Mouse (Mus musculus) kidney, embryonic 16.5 days (tissue): Measurements from ENCODE around the gene 2510009E07Rik. TPM values are rescaled to one million over a fixed set of nuclear protein-coding genes. Genes with fewer than 3 reads are reported as not detected.

Source experiments
- ATAC-seq: fragments of 200-750 bp; cut with Nextera tagmentation; 2 replicates; pipeline ENCODE4 v1.8.0; 2017; ENCODE audit warnings: moderate TSS enrichment; ENCODE audit not compliant: low FRiP score, low TSS enrichment
- H3K27ac ChIP-seq: fragments of 300-500 bp; sonication (generic); 2 replicates; pipeline ENCODE4 v1.5.1; 2014; ENCODE audit warnings: low read length
- H3K27me3 ChIP-seq: fragments of 300-500 bp; sonication (generic); 2 replicates; pipeline ENCODE4 v1.6.1; 2014; ENCODE audit warnings: low read length, control low read depth, mixed read lengths; ENCODE audit not compliant: insufficient read depth
- H3K36me3 ChIP-seq: fragments of 300-500 bp; sonication (generic); 2 replicates; pipeline ENCODE4 v1.6.1; 2014; ENCODE audit warnings: low read length, control low read depth, mixed read lengths; ENCODE audit not compliant: insufficient read depth
- H3K4me1 ChIP-seq: fragments of 300-500 bp; sonication (generic); 2 replicates; pipeline ENCODE4 v1.6.1; 2014; ENCODE audit warnings: low read length, control low read depth, mixed read lengths; ENCODE audit not compliant: insufficient read depth
- H3K4me2 ChIP-seq: fragments of 300-500 bp; sonication (generic); replicated peaks from 2 replicates; pipeline ENCODE4 v1.6.1; 2014; ENCODE audit warnings: low read depth, low read length
- H3K4me3 ChIP-seq: fragments of 300-500 bp; sonication (generic); 2 replicates; pipeline ENCODE4 v1.5.1; 2014; ENCODE audit warnings: mild to moderate bottlenecking, low read length
- H3K9ac ChIP-seq: fragments of 300-500 bp; sonication (generic); replicated peaks from 2 replicates; pipeline ENCODE4 v1.6.1; 2014; ENCODE audit warnings: low read length
- H3K9me3 ChIP-seq: fragments of 300-500 bp; sonication (generic); 2 replicates; pipeline ENCODE4 v1.6.1; 2016; ENCODE audit warnings: low read length, control low read depth
- WGBS: fragments of 180-500 bp; shearing (Covaris S2); extraction: QIAGEN DNeasy Blood & Tissue Kit; methylation state at CpG from one replicate; pipeline ENCODE4 v1.1.7; 2014; 5-methylcytosine and 5-hydroxymethylcytosine counted together
- polyA plus RNA-seq: library from polyadenylated mRNA; unstranded; fragments of >200 nt; fragmentation: Nextera tagmentation; extraction: Ambion mirVana; gene quantifications from 2 replicates; pipeline ENCODE4 v1.2.1, GENCODE M21; 2015

Gene 2510009E07Rik
- polyA plus RNA-seq, 1 experiment from 2014 or later = 16.4 TPM

- no peak overlapping the region for H3K4me2 ChIP-seq
- H3K9me3 ChIP-seq = no peaks in the 10 kb centered on the region; the same call in 1 of the 2 replicates
- H3K27me3 ChIP-seq = no peaks in the 10 kb centered on the region
- H3K27ac ChIP-seq = no peak overlapping the region
- H3K9ac ChIP-seq = no peak overlapping the region
- H3K36me3 ChIP-seq = peaks cover 5% of the 10 kb centered on the region; the same call in 1 of the 2 replicates
- 86% methylated on average over 5 of the region's 5 CpGs for WGBS
- H3K4me1 ChIP-seq = peaks cover 3% of the 10 kb centered on the region; the same call in 1 of the 2 replicates
- ATAC-seq = no peak
- no peak overlapping the region for H3K4me3 ChIP-seq
These were observed 40.1 kb downstream of the 2510009E07Rik start for GRCm38 (mm10) chr16:21654384-21654783.

GRCm38 (mm10) chr16:21653151-21653550, 41.3 kb downstream of the 2510009E07Rik start:
- Histone ChIP-seq H3K4me1 (peaks cover 3% of the 10 kb centered on the region; the same call in 1 of the 2 replicates), H3K4me3 (no peak overlapping the region), H3K9ac (no peak overlapping the region), H3K27ac (no peak overlapping the region), H3K9me3 (no peaks in the 10 kb centered on the region), H3K4me2 (no peak overlapping the region), H3K27me3 (no peaks in the 10 kb centered on the region), H3K36me3 (peaks cover 5% of the 10 kb centered on the region; the same call in 1 of the 2 replicates)
- 78% methylated on average over 15 of the region's 15 CpGs for WGBS
- ATAC-seq = no peak

- H3K9me3 ChIP-seq = no peaks in the 10 kb centered on the region
- H3K27ac ChIP-seq = no peak overlapping the region
- no peaks in the 10 kb centered on the region for H3K27me3 ChIP-seq
- H3K4me1 ChIP-seq = peaks cover 3% of the 10 kb centered on the region; the same call in 1 of the 2 replicates
- no peak overlapping the region for H3K4me2 ChIP-seq
- no peak overlapping the region for H3K4me3 ChIP-seq
- WGBS = 79% methylated on average over 4 of the region's 4 CpGs
- no peak overlapping the region for H3K9ac ChIP-seq
- H3K36me3 ChIP-seq = peaks cover 5% of the 10 kb centered on the region; the same call in 1 of the 2 replicates
- no peak for ATAC-seq
These were observed 43.3 kb downstream of the 2510009E07Rik start for GRCm38 (mm10) chr16:21651161-21651560.

- Histone ChIP-seq H3K27me3 (no peaks in the 10 kb centered on the region), H3K4me3 (no peak overlapping the region), H3K27ac (no peak overlapping the region), H3K36me3 (peaks cover 5% of the 10 kb centered on the region; the same call in 1 of the 2 replicates), H3K9me3 (no peaks in the 10 kb centered on the region), H3K4me1 (peaks cover 6% of the 10 kb centered on the region; the same call in 1 of the 2 replicates), H3K4me2 (no peak overlapping the region), H3K9ac (no peak overlapping the region)
- WGBS = 94% methylated on average over 3 of the region's 3 CpGs
- no peak for ATAC-seq
These were observed 44.2 kb downstream of the 2510009E07Rik start for GRCm38 (mm10) chr16:21650289-21650688.

GRCm38 (mm10) chr16:21648800-21649199, 45.7 kb downstream of the 2510009E07Rik start:
- Histone ChIP-seq H3K4me1 (peaks cover 20% of the 10 kb centered on the region), H3K9me3 (no peaks in the 10 kb centered on the region), H3K36me3 (peaks cover 5% of the 10 kb centered on the region; the same call in 1 of the 2 replicates), H3K27ac (no peak overlapping the region), H3K4me2 (no peak overlapping the region), H3K4me3 (no peak overlapping the region), H3K27me3 (no peaks in the 10 kb centered on the region), H3K9ac (no peak overlapping the region)
- no peak for ATAC-seq
- 85% methylated on average over 4 of the region's 4 CpGs for WGBS

GRCm38 (mm10) chr16:21646496-21646895, 48.0 kb downstream of the 2510009E07Rik start:
- H3K27me3 ChIP-seq = no peaks in the 10 kb centered on the region
- H3K4me2 ChIP-seq = no peak overlapping the region
- H3K4me3 ChIP-seq = no peak overlapping the region
- WGBS = 82% methylated on average over 3 of the region's 3 CpGs
- H3K9me3 ChIP-seq = no peaks in the 10 kb centered on the region
- no peaks in the 10 kb centered on the region for H3K36me3 ChIP-seq
- H3K9ac ChIP-seq = no peak overlapping the region
- H3K27ac ChIP-seq = no peak overlapping the region
- ATAC-seq = no peak
- peaks cover 21% of the 10 kb centered on the region for H3K4me1 ChIP-seq

GRCm38 (mm10) chr16:21645915-21646314, 48.5 kb downstream of the 2510009E07Rik start:
- WGBS = 90% methylated on average over 3 of the region's 3 CpGs
- peaks cover 21% of the 10 kb centered on the region for H3K4me1 ChIP-seq
- H3K4me2 ChIP-seq = no peak overlapping the region
- no peaks in the 10 kb centered on the region for H3K9me3 ChIP-seq
- no peak overlapping the region for H3K27ac ChIP-seq
- H3K27me3 ChIP-seq = no peaks in the 10 kb centered on the region
- H3K36me3 ChIP-seq = no peaks in the 10 kb centered on the region
- no peak overlapping the region for H3K4me3 ChIP-seq
- H3K9ac ChIP-seq = no peak overlapping the region
- ATAC-seq = no peak

- H3K9ac ChIP-seq = 0 out of 2 replicates have a peak overlapping the region, but pooled peaks have one; percentile 62
- H3K4me3 ChIP-seq = no peak overlapping the region
- peak overlapping the region; percentile 94 for H3K27ac ChIP-seq
- H3K36me3 ChIP-seq = no peaks in the 10 kb centered on the region
- ATAC-seq = 0 out of 2 replicates have a peak, but pooled peaks have one; percentile 3
- no peaks in the 10 kb centered on the region for H3K9me3 ChIP-seq
- 55% methylated on average over 3 of the region's 3 CpGs for WGBS
- H3K4me2 ChIP-seq = peak overlapping the region; percentile 41
- H3K4me1 ChIP-seq = peaks cover 21% of the 10 kb centered on the region
- H3K27me3 ChIP-seq = no peaks in the 10 kb centered on the region
These were observed 49.9 kb downstream of the 2510009E07Rik start for GRCm38 (mm10) chr16:21644574-21644973.

GRCm38 (mm10) chr16:21644066-21644561, 50.4 kb downstream of the 2510009E07Rik start:
- no peaks in the 10 kb centered on the region for H3K36me3 ChIP-seq
- H3K9ac ChIP-seq = peak overlapping the region; percentile 62
- H3K9me3 ChIP-seq = no peaks in the 10 kb centered on the region
- peak overlapping the region; percentile 94 for H3K27ac ChIP-seq
- peak overlapping the region; percentile 41 for H3K4me2 ChIP-seq
- WGBS = 14% methylated on average over 17 of the region's 17 CpGs
- ATAC-seq = peak; percentile 95
- H3K4me1 ChIP-seq = peaks cover 21% of the 10 kb centered on the region
- H3K4me3 ChIP-seq = peak overlapping the region; percentile 16
- H3K27me3 ChIP-seq = no peaks in the 10 kb centered on the region

GRCm38 (mm10) chr16:21643621-21644041, 50.8 kb downstream of the 2510009E07Rik start:
- Histone ChIP-seq H3K4me1 (peaks cover 21% of the 10 kb centered on the region), H3K9ac (peak overlapping the region; percentile 62), H3K4me2 (peak overlapping the region; percentile 41), H3K36me3 (no peaks in the 10 kb centered on the region), H3K9me3 (no peaks in the 10 kb centered on the region), H3K27me3 (no peaks in the 10 kb centered on the region), H3K4me3 (peak overlapping the region; percentile 16), H3K27ac (peak overlapping the region; percentile 94)
- ATAC-seq = no peak
- 70% methylated on average over 2 of the region's 2 CpGs for WGBS
